Mouse (Mus musculus) gastrocnemius, postnatal 36 days (tissue): ENCODE measurements around the gene 9430097D07Rik. TPM values are rescaled to one million over a fixed set of nuclear protein-coding genes. Genes with fewer than 3 reads are reported as not detected.

Source experiments
- DNase-seq, 2 experiments: peaks; one replicate each; pipeline ENCODE4 v3.0.0; 2022
- intact Hi-C: fragments of 180-260 bp; cut with DNase I; formaldehyde crosslinking; loops from one replicate; pipeline ENCODE4 v1.15.1; 2025
- total RNA-seq, 2 experiments: library from RNA; stranded (reverse); gene quantifications; 2 replicates each; pipeline ENCODE4 v1.2.3; 2021

Gene 9430097D07Rik
- total RNA-seq, 2 experiments from 2014 or later: not detected

DNA sequence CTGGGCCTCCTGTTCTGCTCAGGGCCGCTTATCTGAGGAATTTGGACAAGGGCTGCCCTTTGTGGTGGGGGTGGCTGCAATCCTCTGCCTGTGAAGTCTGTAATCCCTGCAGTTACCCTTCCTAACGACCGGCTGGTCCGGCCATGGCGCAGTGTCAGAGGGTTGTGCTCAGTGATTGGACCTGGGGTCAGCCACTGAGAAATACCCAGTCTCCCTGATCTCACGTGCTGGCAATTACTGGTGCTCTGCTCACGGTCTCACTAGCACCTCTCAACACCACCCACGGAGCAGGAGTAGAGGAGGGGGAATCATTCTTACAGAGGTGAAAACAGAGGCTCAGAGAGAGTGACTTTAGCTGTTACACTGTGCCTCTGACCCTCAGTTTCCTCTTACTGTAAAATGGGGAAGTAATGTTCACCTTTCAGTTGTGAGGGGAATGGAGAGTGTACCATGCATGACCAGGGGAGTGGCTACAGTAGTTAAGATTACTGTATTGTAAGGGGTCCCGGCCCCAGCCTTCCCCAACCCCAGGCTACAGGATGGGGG lies 38.1 kb downstream of the 9430097D07Rik start:
- intact Hi-C loops: no loop called here
- no peak for DNase-seq

DNA sequence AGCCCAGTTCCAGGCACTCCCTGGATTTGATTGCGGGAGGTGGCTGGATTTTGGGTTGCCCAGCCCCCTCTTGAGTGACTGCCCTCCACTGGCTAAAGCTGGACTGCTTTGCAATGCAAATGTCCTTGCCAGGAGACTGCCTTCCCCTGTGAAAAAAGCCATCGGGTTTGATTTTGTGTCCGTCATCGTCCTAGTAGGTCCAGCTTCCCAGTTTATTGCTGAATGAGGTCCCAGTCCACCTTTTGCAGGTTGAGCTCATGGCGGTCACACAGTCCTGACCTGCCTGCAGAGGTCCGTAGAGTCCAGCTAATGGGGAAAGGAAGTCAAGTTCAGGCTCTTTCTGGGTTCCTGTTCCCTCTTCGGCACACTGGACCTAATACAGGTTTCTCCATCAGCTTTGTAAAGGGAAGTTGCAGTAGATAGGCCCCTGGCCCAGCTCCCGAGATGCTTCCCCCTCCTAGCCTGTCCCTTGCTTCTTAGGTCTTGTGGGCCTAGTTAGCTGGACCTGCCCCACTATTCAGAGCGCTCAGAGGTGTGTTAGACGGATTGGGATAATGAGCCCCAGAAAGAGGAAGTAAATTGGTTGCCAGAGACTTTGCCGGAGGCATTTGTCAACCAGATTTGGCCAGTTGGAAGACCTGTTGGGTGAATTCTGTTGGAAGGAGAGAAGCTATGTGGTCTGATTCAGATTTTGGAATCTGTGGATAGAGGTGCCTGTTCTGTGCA lies 38.7 kb downstream of the 9430097D07Rik start:
- peak in 1 of 2 experiments; percentile 27 for DNase-seq
- intact Hi-C loops: no loop called here

DNA sequence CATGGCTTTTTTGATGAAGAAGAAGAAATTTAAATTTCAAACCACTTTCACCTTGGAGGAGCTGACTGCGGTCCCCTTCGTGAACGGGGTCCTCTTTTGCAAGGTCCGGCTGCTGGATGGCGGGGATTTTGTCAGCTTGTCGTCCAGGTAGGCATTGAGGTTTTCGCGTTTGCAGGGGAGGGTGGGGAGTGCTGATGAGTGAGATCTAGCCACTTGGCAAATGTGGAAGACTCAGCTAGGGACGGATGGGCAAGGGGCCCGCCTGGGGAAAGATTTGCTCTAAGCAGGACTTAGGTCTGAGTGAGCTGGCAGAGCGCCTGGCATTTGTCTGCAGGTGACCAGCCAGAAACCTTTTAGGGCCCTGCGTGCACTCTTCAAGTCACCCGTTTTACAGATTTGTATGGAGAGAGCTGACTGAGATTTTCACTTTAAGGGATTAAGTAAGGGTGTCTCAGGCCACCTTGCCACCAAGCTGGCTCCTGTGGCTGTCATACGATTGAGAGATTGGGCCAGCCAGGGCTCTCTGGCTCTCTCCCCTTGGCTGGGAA lies 39.3 kb downstream of the 9430097D07Rik start:
- intact Hi-C loops: no loop called here
- DNase-seq: peak in 1 of 2 experiments; percentile 43

GRCm38 (mm10) chr2:32535501-32535991 lies 39.9 kb downstream of the 9430097D07Rik start:
- intact Hi-C loops: no loop called here
- DNase-seq: peak; percentile 35 to 48

GRCm38 (mm10) chr2:32534733-32535471 lies 40.6 kb downstream of the 9430097D07Rik start, which contains the start of gene Fam102a:
Gene Fam102a (plus strand): TSS chr2:32535332.
- intact Hi-C loops: no loop called here
- peak; percentile 99 to 100 for DNase-seq

GRCm38 (mm10) chr2:32534061-32534732 lies 41.3 kb downstream of the 9430097D07Rik start:
- intact Hi-C loops: no loop called here
- no peak for DNase-seq

DNA sequence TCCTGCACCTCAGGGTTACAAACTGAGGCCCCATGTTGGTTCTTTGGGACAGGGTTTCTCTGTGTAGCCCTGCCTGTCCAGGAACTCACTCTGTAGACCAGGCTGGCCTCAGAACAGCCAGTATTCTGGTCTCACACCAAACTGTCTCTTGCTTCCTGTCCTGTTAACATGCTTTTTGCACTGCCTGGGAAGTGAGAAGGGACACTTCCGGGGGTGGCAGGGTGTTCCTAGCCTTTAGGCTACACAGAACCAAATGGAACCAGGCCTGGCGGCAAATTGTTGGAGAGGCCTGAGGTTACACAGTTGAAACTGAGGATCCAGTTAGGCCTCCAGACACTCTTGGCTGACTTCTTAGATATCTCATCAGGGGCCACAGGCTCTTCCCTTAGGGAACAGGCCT lies 42.3 kb downstream of the 9430097D07Rik start:
- no peak for DNase-seq
- intact Hi-C loops: no loop called here

DNA sequence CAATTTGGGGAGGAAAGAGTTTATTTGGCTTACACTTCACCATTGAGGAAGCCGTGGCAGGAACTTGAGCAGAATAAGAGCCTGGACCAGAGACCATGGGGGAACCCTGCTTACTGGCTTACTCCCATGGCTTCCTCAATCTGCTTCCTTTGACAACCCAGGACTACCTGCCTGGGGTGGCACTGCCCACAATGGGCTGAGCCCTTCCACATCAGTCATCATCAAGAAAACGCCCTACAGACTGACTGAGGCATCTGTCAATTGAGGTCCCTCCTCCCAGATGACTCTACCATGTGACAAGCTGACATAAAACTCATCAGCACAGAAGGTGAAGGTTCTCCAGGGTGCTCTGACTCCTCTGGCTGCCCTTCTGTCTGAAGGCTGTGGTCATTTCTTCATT lies 45.0 kb downstream of the 9430097D07Rik start:
- DNase-seq: no peak
- intact Hi-C loops: no loop called here

- intact Hi-C loops: no loop called here
- no peak for DNase-seq
Observed at GRCm38 (mm10) chr2:32528326-32528725, 47.2 kb downstream of the 9430097D07Rik start.

GRCm38 (mm10) chr2:32527468-32527966 lies 48.0 kb downstream of the 9430097D07Rik start:
- intact Hi-C loops: no loop called here
- no peak for DNase-seq

- DNase-seq: no peak
- intact Hi-C loops: no loop called here
Observed at GRCm38 (mm10) chr2:32525816-32526215, 49.7 kb downstream of the 9430097D07Rik start.

DNA sequence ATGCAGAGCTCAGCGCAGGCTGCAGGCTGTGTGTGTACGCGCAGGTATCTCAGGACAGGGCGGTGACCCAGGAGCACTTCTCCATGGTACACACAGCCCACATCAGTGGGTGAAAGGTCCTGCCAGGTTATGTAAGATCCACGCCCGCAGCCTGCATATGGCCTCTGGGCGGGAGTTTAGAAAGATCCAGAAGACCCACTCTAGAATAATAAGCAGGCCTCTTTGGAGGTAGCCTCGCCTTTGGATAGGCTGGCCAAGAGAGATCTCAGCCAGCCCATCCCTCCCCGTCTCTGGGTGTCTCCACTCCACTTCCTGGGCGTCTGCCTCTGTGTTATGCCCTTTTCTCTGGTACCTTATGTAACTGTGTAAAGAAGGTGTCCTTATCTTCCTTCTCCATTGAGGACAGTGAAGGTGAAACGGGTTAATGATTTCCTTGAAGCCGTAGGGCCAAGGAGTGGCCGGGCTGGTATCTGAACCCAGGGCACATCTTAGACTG lies 50.9 kb downstream of the 9430097D07Rik start:
- intact Hi-C loops: no loop called here
- DNase-seq: no peak

Other genes with a start within 250 kb of the 9430097D07Rik start
- 10 to 100 TPM; 23.2 to 25.4 TPM for gene Ciz1, start 223.4 kb downstream of the 9430097D07Rik start, total RNA-seq
- 1 to 10 TPM; 4.8 to 5.3 TPM for gene Dnm1, start 222.3 kb downstream of the 9430097D07Rik start, total RNA-seq
- 10 to 100 TPM; 36.4 to 44.0 TPM for gene 1110008P14Rik, start 193.7 kb downstream of the 9430097D07Rik start, total RNA-seq
- gene Lcn2, start 187.4 kb downstream of the 9430097D07Rik start, total RNA-seq: 1 to 10 TPM; 1.4 to 3.7 TPM
- gene Ptges2, start 179.8 kb downstream of the 9430097D07Rik start, total RNA-seq: 10 to 100 TPM; 41.3 to 45.0 TPM
- gene Naif1, start 125.2 kb downstream of the 9430097D07Rik start, total RNA-seq: 1 to 10 TPM; 1.8 to 1.9 TPM
- 100 to 1,000 TPM in 1 of 2 experiments, 10 to 100 TPM in 1; 71.7 to 145 TPM for gene Slc25a25, start 124.2 kb downstream of the 9430097D07Rik start, total RNA-seq
- gene Fam102a, start 40.4 kb downstream of the 9430097D07Rik start, total RNA-seq: 1 to 10 TPM; 2.6 to 2.7 TPM
- 10 to 100 TPM; 10.3 to 11.0 TPM for gene Dpm2, start 4.8 kb downstream of the 9430097D07Rik start, total RNA-seq
- not detected for gene Pip5kl1, start 887 bp downstream of the 9430097D07Rik start, total RNA-seq
- 10 to 100 TPM; 14.1 to 21.7 TPM for gene St6galnac4, start 11.4 kb upstream of the 9430097D07Rik start, total RNA-seq
- 10 to 100 TPM; 34.9 to 46.5 TPM for gene St6galnac6, start 24.0 kb upstream of the 9430097D07Rik start, total RNA-seq
- 1,000 to 10,000 TPM; 1,818 to 2,240 TPM for gene Ak1, start 46.1 kb upstream of the 9430097D07Rik start, total RNA-seq
- 10 to 100 TPM; 23.9 to 26.7 TPM for gene Eng, start 70.9 kb upstream of the 9430097D07Rik start, total RNA-seq
- 1 to 10 TPM; 4.4 to 4.5 TPM for gene Fpgs, start 128.5 kb upstream of the 9430097D07Rik start, total RNA-seq
- gene Cdk9, start 137.4 kb upstream of the 9430097D07Rik start, total RNA-seq: 10 to 100 TPM; 18.1 to 21.0 TPM
- 1 to 10 TPM; 6.4 to 7.0 TPM for gene Sh2d3c, start 145.4 kb upstream of the 9430097D07Rik start, total RNA-seq
- not detected for gene 6330409D20Rik, start 165.3 kb upstream of the 9430097D07Rik start, total RNA-seq
- gene Tor2a, start 181.6 kb upstream of the 9430097D07Rik start, total RNA-seq: 1 to 10 TPM; 3.9 to 5.1 TPM
- gene Ttc16, start 199.9 kb upstream of the 9430097D07Rik start, total RNA-seq: not detected
- gene Ptrh1, start 200.1 kb upstream of the 9430097D07Rik start, total RNA-seq: 1 to 10 TPM; 2.0 to 2.1 TPM
- gene Cfap157, start 208.7 kb upstream of the 9430097D07Rik start, total RNA-seq: not detected